Mouse (Mus musculus) heart, postnatal 4 days (tissue): ENCODE measurements around the gene Btbd35f14. TPM values are rescaled to one million over a fixed set of nuclear protein-coding genes. Genes with fewer than 3 reads are reported as not detected.
"Not testable (repeated sequence)": the region's sequence is repeated elsewhere in the genome, so short reads cannot be mapped to it uniquely, and the experiment has no call there.

Experiments
- DNase-seq: peaks from one replicate; pipeline ENCODE4 v3.0.0; 2021
- total RNA-seq, 2 experiments: library from RNA; stranded (reverse); gene quantifications; 2 replicates each; pipeline ENCODE4 v1.2.3; 2021

Btbd35f14 gene
- total RNA-seq, result not detected

- not testable (repeated sequence) for DNase-seq
Measured at GRCm38 (mm10) chrX:33702249-33702648, at the start of gene Btbd35f14. Gene Btbd35f14, minus strand, starts transcription at chrX:33702349.

DNA sequence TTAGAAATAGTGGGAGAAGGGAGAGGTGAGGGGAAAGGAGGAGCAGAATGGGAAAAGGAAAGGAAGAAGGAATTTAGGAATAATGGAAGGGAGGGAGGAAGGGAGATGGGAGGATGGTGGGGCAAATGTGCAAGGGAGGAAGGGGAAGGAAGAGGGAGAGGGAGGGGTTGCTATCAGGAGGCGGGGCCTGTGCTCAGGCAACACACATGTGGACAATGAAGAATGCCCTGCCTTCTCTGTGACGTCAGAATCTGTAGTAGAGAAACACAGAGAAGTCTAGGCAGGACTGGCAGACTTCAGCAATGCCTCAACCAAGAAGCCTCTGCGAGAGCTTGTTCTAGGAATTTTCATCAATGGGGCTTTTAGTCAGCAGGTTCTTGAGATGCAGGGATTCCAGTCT lies 45.3 kb downstream of the Btbd35f14 start, which contains the start of gene Btbd35f13:
Btbd35f13 (plus strand) TSS at position 301 of the 400 bp plus-strand sequence.
- not testable (repeated sequence) for DNase-seq

Other genes starting within 250 kb of the Btbd35f14 start
- gene Btbd35f15, start 125.0 kb downstream of the Btbd35f14 start, total RNA-seq, result not detected
- gene Btbd35f13, start 45.2 kb downstream of the Btbd35f14 start, total RNA-seq, result not detected